Mouse (Mus musculus) gastrocnemius, postnatal 4 days (tissue): ENCODE results near the gene Kif3a. TPM values are rescaled to one million over a fixed set of nuclear protein-coding genes. Genes with fewer than 3 reads are reported as not detected.
A peak's percentile ranks its signal among the peaks of the same experiment; 100 is the strongest.

ENCODE experiments used
- DNase-seq, 2 experiments: peaks; one replicate each; pipeline ENCODE4 v3.0.0; 2021 to 2022; ENCODE audit warnings: low spot score in 2 of 2, mixed read lengths in 2 of 2
- long read RNA-seq, 2 experiments: library from polyadenylated mRNA; stranded (forward); transcript quantifications; one replicate each; pipeline ENCODE4 v2.0.0; 2021
- total RNA-seq, 2 experiments: library from RNA; stranded (reverse); gene quantifications; 2 replicates each; pipeline ENCODE4 v1.2.3; 2021

Kif3a gene
- 10 to 100 TPM; 15.9 to 18.2 TPM for total RNA-seq
- long read RNA-seq, experiment 1, transcript Kif3a-201 (17 exons, 2,290 nt) = major isoform, 10 of 17 reads
- long read RNA-seq, experiment 1, partial matches to known transcripts = 3 of 17 reads
- long read RNA-seq, experiment 1, other reads (novel, unspliced or antisense) = 4 of 17 reads
- long read RNA-seq, experiment 2, transcript Kif3a-201 (17 exons, 2,290 nt) = major isoform, 12 of 23 reads
- long read RNA-seq, experiment 2, partial matches to known transcripts = 3 of 23 reads
- long read RNA-seq, experiment 2, other reads (novel, unspliced or antisense) = 8 of 23 reads

- DNase-seq = peak; percentile 82 to 92
Measured at GRCm38 (mm10) chr11:53567224-53568014, at the start of gene Kif3a. Kif3a (plus strand) TSS chr11:53567379.

- DNase-seq = no peak
Measured at GRCm38 (mm10) chr11:53518759-53519158, 48.4 kb upstream of the Kif3a start.

GRCm38 (mm10) chr11:53519207-53520121, 47.7 kb upstream of the Kif3a start, which contains the start of gene Sept8:
Sept8 (plus strand) TSS chr11:53519257.
- DNase-seq = peak; percentile 47 to 70

DNA sequence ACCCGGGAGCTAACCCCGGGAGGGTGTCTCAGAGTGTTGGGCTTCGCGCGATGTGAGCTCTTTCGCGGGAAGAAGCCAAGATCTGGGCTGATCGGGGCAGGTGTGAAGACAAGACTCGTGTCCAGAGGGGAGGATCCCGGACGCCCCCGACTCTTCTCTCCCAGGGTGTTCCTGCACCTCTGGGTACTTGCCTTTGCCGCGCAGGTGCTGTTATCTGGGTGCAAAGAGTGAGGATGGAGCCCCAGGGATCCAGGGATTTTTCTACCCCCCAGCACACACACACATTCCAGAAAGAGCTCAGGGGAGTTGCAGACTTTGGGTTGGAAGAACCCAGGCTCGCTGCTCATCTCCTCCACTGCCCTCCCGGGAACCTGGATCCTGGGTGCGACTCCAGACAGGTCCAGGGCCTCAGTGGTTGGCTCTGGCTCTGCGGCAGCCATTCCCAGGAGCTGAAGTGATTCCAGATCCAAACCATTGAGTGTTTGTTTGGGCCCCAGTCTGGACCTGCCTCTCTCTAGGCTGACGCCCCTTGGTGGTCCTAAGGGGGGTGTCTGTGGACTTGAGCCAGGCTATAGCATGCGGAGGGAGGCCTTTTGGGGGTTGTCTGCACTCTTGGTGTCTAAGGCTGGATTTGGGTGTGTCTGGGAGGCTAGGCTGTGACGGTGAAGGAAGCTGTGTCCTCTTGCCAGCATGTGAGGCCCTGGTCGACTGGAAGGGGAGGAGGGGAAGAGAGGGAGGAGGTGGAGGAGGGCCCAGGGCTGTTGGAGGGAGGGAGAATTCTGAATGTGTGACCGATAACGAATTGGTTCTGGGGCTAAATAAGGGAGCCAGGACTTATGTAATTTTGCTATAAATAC, 46.8 kb upstream of the Kif3a start:
- DNase-seq = peak in 1 of 2 experiments; percentile 70

DNA sequence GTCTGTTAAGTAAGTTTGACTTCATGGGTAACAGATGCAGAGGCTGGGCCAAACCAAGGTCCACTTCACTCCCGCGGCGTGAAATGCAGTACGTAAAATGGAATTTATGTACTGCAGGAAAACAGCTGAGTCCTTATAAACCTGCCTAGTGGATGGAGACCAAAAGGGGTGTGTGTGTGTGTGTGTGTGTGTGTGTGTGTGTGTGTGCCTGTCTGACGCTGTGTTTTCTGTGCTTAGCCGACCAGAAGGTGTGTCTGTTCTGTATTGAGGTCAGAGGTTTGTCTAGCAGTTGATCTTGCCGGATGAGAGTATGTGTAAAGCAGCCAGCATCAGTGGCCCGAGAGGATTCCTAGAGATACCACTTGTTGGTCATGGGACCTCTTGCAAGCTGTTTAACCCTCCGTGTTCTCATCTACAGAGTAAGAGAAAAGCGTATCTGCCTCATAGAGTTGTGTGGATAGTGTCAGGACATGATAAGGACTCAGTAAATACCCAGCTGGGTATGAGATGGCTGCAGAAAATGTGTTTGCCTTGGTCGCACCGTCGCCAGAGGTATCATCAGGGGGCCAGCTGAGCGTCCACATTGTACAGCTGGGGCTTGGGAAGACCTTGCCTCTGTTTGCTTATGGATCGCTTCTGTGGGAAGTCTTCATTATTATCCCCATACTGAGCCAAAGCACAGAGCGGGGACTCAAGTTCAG, 45.9 kb upstream of the Kif3a start:
- DNase-seq = no peak

DNA sequence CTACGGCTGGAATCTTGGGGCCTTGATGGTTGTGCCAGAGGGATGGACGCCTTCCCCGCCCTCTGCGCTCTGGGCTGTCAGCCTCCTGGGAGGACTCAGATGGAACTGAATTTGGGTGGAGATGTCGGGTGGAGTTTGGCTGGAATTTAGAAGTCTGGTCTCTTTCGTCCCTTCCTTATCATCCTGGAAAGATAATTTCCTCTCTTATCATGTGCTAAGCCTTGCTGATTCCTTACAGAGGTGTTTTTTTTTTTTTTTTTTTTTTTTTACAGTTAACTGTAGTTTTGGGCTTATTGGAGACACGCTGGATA, 45.4 kb upstream of the Kif3a start:
- DNase-seq = no peak

GRCm38 (mm10) chr11:53522362-53522761, 44.8 kb upstream of the Kif3a start:
- no peak for DNase-seq

GRCm38 (mm10) chr11:53522930-53523329, 44.2 kb upstream of the Kif3a start:
- no peak for DNase-seq

DNA sequence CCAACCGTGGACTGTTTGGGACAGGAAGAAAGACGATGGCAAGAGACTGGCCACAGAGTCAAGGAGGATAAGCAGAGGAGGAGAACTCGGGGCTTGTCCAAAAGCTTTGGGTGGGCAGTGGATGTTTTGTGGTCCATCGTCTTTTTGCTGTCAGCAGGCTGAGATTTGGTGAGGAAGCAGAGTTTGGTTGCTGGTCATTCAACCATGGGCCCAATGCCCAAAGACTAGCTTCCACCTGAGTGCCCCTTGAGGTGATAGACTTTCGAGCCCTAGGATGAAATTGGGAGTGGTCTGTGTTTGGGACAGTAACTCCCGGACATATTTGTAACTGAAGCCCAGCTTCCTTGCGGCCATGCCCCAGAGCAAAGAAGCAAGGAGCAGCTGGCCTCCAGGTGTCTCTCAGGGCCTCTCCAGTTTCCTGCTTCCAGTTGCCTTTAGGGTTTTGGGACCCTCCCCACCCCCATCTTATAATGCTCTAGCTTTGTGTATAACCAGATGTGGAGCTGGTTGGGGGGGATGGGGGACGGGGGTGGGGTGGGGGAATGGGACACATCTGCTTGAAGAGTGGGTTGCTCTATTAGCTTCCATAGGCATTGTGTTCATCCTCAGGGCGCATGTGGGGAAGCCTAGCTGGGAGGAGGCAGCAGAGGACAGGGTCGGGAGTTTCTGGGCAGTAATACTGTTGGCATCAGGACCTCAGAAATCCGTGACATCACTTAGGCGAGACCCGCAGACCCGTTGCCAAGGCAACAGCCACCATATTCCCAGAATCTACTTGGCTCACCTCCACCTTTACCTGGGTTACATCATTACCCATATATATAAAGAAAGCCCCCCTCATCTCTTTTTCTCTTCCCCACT, 43.4 kb upstream of the Kif3a start:
- DNase-seq = no peak

DNA sequence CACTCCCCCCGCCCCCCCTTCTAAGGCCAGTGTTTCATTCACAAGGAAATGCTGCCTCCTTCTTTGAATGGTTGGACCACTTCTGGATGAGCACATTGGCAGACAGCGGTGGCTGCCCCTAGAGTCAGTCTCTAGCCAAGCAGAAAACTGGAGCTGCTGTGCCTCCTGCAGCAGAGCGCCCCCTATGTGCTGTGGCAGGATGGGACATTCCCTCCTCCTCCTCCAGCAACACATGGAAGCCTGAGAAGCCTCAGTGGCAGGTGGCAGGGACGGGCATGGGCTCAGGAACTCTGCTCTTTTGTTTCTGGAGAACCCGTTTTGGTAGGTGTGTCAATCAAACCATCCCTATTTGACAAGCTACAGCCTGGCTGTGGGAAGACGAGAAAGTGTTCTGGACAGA, 42.3 kb upstream of the Kif3a start:
- DNase-seq = no peak

DNA sequence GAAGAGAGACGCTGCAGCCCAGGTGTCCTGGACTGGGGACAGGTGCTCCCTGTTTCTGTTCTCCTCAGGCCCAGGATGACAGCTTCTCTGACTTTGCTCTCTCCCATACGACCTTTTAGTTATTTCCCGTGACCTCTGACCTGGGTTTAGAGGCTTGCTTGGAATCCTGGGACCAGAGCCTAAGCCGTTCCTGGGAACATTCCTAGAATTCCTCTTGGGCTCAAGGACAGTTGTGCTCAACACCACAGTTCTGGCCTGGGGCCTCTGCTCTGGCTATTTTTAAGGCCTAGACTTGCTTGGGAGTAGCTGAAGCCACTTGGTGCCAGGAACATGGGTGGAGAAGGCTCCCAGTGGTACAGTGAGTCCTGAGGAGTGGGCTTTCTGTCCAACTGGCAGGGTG, 41.7 kb upstream of the Kif3a start:
- no peak for DNase-seq

DNA sequence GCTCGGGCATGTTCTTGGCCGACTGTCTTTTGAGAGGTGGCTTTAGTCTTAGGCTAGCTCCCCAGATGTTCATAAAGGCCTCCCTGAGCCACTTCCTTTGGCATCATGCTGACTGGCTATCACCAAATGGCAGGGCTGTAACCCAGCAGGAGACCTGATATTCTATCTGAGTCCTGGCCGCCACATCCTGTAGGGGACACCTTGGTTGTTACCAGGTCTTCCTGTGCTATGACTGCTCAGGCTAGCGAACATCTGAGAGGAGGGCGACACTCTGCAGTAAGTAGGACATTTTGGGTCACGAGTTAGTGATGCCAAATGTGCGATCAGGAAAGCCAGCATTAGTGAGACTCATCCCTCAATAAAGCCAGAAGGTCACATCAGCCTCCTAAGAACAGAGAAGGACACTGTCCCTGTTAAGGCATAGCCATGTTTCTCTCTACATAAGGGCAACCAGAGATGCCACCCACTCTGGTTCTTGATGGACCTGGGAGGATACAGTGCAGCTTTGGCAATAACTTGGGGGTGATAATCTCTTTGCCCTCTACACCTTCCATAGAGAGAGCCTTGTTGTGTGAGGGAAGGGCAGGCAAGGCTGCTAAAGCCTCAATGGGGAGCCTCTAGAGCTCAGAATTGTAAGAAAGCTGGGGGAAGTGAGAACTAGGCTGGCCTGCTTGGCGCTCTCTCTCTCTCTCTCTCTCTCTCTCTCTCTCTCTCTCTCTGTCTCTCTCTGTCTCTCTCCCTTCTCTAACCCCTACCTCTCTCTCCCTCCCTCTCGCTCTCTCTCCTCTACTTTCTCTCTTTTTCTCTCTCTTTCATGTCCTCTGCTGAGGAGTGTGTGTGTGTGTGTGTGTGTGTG, 38.6 kb upstream of the Kif3a start:
- no peak for DNase-seq

DNA sequence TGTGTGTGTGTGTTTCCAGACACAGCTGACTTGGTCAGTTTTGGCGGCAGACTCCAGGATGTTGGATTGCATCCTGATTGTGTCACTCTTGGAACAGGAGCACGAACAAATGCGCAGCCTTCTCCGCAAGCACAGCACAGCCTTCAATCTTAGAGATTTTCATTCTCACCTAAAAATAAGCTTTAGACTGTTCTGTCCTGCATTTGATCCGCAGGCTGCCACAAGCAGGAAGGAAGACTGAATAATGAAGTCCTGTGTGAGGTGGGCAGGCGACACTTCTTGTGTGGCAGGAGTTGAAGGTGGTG, 38.0 kb upstream of the Kif3a start:
- DNase-seq = peak; percentile 59 to 79

DNA sequence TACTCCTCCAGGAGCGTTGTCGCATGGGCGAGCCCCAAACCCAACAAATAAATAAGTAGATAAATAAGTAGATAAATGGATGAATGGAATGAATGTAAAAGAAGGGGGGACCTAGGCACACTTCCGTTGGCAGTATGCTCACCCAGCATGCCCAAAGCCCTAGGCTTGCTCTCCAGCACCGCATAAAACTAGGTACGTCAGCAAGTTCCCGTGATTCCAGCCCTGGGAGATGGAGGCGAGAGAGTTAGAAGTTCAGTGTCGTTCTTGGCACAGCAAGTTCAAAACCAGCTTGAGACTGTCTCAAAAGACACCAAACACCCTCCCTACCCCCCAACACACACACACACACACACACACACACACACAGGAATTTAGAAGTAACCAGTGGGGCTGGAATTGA, 37.2 kb upstream of the Kif3a start:
- no peak for DNase-seq

GRCm38 (mm10) chr11:53531578-53532230, 35.5 kb upstream of the Kif3a start:
- DNase-seq = no peak

DNA sequence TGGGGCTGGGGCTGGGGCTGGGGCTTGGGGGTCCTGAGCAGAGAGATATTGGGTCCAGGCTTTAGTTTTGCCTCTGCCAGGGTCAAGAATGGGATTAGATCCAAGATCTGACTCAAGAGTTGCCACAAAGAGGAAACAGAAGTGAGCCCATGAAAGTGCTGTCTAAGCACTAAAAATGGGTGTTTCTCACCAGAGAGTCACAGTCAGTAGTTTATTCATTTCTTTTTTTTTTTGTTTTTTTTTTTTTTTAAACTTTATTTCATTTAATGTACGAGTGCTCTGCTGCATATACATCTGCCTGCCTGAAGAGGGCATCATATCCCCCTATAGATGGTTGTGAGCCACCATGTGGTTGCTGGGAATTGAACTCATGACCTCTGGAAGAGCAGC, 35.0 kb upstream of the Kif3a start:
- DNase-seq = no peak

GRCm38 (mm10) chr11:53539002-53539491, 28.1 kb upstream of the Kif3a start:
- DNase-seq = no peak

DNA sequence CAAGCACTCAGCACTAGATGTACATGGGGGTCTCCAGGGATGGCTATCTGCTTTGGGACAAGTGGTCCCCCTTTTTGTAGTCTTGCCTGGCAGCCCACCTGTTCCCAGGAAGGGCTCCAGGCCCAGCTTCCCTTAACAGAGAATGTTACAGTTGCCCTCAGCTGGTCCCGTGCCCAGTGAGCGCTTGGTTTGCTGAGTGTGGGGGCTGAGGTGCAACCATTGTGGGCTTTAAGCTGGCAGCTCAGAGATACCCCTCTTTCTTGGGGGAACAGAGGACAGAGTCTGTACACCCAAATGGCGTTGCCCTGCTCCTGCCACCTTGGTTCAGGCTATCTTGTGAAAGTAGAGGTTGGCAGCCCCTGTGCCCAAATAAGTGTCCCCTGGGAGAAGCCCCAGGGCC, 26.8 kb upstream of the Kif3a start:
- DNase-seq = no peak
